Mouse (Mus musculus) thymus, postnatal 14 days (tissue): Measurements from ENCODE around the gene Eed.

Experiments used
- DNase-seq: peaks from one replicate; pipeline ENCODE4 v3.0.0; 2021

The Eed gene

DNA sequence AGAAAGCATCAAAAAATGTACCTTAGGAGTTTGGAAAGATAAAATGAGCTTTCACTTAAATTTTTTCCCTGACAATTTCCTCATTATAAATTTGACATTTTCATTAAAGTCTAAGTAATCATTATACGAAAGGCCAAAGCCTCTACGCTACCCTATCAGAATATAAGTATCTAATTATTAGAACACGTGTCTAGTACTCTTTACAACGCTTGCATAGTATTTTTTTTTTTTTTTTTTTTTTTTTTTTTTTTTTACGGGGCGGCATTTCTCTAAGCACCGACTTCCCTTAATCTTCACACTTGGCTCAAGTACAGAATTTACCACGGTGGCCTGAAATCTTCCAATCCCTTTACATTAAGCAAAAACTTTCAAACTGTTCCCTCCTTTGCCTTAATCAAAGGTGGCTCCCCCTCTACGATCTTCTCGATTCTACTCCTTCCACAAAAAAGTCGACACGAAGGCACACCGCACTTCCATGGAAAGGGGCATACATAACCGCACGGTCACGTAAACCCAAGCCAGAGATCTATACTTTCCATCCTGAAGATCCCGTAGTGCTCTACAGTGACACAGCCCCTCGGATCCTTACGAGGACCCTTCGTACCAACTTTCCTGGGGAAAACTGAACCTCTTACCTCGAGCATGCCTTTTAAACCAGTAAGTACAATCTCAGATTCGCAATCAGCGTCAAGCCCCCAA, 1.2 kb downstream of the Eed start:
- no peak for DNase-seq

DNA sequence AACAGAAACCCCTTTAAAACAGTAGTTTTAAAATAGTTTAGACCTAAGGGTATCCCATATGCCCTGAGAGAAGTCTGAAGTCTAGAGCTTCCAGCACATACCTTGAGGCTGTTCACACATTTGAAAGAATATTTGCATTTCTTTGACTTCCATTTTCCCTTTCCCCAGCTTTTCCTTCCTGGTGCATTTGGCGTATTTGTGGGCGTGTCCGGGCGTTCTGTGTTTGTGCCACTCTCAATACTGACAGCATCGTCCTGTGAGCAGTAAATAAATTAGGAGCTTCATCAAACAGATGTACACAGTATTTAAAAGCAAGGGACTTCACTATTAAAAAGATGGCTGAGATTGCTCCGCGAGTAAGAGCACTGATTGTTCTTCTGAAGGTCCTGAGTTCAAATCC, 4.0 kb downstream of the Eed start:
- no peak for DNase-seq

DNA sequence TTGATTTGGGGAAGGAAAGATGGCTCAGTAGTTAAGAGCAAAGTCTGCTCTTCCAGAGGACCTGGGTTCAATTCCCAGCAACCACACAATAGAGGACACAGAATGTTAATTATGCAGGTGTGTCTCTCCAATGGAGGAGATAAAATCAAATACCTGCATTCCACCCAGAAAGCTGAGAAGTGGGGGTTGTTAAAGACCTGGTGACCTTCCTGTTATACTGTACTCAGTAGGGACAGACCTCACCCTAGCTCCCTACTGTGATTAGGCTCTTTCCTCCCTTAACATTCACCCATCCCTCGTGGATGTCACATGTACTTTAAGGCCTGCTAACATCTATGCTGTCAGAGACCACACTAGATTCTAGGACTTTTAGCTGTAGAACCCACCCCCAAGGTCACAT, 5.2 kb downstream of the Eed start:
- no peak for DNase-seq

DNA sequence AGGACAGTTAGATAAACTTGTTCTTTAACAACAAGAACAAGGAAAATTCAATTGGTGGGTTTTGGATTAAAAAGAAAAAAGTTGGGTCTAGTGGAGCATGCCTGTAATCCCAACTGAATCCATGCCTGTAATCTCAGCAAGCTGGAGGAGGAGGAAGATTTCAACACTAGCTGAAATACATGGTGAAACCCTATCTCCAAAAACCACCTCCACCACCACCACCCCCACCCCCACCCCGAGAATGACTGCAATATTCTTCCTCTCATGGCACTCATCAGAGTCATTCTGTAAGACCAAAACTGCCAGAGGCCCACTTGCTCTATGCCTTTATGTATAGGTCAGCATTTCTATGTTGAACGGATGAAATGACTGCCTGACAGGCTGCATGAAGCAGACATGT, 13.5 kb downstream of the Eed start:
- DNase-seq, result no peak

DNA sequence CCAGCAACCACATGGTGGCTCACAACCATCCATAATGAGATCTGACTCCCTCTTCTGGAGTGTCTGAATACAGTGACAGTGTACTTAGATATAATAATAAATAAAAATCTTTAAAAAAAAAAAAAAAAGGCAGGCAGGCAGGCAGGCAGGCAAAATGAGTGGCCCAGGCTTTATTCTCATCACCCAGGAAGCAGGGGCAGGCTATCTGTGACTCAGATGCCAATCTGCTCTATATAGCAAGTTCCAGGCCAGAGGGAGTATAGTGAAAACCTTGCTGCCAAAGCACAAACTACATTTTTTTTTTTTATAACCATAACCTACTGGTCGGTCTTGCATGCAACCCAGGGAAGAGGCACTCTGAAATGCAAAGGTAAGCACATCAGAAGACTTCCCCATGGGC, 14.0 kb downstream of the Eed start:
- DNase-seq, result no peak

DNA sequence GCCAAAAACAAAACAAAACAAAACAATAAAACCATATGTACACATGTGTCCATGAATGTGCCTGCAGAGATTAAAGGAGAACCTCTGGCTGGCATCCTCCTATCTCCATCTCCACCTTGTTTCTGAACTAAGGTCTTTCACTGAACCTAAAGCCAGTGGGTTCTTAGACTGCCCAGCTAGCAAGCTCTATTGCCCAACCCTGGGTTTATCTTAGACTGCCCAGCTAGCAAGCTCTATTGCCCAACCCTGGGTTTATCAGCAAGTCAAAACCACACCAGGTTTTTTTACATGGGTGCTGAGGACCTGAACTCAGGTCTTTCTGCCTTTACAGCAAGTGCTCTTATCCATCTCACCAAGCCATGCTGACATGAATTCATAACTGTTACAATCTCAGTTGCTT, 17.6 kb downstream of the Eed start:
- no peak for DNase-seq

DNA sequence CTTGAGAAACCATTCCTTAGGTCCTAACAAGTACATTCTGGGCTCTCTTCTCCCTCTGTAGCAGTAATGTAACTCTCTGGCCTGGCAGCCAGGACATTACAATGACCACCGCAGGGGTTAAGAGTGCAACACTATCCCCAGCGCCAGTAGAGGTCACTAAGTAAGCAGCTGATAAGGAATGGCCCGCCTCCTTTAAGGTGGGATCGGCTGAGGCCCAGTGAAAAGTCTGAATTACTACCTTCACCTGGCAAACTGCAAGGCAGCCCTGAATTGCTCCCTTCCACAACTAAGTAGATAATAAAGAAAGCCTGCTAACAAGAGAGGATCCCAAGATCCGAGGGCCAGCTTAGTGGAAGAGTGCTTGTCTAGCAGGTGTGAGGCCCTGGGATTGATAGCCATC, 23.5 kb downstream of the Eed start:
- DNase-seq, result no peak

DNA sequence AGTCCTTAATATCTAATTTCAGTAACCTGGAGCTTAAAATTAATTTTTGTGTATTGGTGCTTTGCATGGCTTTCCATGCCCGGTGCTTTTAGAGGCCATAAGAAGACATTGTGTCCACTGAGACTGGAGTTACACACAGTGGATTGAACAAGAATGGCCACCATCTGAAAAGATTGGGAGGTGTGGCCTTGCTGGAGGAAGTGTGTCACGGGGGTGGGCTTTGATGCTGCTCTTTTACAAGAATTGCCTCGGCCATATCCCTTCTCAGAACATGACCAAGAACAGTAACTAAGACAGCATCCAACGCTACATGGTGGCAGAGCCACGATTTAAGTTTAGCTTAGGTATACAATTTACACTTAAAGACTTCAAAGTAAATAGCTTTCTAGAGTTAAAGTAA, 26.5 kb downstream of the Eed start:
- no peak for DNase-seq

DNA sequence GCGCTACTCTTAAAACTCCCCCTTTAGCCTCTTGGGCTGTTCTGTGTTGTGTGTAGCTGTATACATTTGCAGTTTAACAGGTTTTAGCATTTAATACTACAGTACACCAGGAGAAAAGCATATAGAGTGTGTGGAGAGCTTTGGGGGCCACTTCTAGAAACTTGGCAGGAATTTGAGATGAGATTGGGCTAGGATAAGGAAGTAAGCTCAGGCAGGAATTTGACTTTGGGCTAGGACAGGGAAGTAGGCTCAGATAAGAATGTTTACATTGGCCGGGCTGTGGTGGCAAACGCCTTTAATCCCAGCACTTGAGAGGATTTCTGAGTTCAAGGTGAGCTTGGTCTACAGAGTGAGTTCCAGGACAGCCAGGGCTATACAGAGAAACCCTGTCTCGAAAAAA, 31.4 kb downstream of the Eed start:
- DNase-seq, result no peak

DNA sequence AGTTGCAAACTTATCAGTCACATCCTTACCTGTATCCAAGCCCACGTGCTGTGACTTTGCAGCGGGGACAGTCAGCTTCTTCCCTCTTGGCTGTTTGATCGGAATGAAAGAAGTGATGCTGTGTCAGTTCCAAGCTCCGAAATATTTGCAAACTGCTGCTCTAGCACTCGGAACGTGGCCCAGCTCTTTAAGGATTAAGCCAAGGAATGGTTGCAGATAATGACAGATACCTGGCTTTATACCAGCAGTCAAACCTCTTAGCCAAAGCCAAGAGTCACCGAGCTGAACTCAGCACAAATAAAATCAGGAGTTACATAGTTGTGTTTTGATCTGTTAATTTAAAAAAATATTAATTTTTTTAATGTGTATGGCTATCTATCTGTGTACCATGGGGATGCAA, 32.8 kb downstream of the Eed start:
- DNase-seq, result no peak

DNA sequence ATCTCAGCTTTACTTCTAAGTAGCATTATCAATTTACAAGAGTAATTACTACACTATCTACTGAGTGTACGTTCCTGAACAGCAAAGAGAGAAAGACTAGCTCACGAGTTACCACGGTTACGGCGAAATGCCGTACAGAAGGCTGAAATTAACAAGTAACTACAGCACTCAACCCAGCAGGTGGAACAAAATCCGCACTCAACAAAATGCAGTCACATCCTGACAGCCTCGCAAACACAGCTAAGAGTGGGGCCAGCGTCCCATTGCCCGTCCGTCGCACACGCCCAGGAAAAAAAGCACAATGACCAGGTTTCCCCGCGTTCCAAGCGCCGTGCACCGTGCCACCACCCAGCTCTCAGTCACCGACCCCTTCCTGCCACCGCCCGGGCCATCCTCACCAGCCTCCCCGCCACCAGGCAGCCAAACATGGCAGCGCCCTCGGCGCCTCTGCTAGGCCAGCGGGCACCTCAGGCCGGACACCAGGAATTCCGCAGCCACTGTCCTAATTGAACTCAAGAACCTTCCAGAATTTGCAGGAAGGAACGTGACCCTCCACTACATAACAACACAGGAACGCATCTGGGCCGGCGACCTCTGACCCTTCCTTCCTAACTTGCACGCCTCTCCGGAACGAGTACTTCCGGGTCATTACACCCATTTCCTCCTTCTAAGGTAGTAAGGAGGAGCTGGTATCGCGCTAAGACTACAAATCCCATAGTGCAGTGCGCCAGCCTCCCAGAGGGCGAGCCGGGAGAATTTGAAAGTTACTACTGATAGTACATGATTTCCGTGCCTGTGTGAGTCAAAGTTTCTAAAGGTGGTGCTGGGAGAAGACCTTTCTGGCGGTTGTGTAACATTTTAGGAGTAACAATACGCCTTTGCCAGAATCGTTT, 40.0 kb downstream of the Eed start, which contains the start of gene Hikeshi:
TSS of gene Hikeshi (minus strand) at position 634 of the 893 bp plus-strand sequence.
- DNase-seq, result peak; percentile 96

DNA sequence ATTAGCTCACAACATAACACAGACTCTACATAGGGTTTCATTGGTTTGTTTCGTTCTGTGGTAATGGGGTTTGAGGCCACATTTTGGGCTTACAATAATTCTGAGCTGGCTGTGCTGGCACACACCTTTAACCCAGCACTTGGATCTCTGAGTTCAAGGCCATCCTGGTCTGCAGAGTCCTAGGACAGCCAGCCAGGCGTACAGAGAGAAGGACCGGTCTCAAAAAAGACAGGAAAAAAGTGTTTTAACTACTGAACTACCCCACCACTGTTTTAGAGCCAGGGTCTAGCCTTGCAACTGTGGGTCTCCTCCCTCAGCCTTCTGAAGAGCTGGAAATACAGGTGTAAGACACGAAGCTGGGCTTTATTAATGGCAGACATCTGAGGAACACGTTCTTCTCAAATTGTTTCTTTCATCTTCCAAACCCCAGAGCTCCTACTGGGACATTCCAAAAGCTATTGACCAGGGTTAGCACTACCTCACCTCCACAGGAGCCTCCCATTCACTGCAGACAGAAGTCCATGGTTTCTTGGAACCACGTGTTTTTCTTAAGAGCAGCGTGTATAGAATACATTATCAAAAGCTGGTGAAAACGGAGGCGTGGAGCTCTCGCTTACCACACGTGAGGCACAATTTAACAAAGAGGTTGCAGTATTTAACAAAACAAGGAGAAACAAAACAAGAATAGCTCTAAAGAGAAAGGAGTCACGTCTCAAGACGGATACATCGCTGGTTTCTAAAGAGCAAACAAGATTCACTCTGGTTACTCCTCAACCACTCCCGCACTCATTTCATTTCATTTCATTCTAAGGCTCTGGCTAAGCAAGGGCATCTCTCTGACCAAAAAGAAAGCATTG, 41.1 kb downstream of the Eed start:
- DNase-seq, result no peak

DNA sequence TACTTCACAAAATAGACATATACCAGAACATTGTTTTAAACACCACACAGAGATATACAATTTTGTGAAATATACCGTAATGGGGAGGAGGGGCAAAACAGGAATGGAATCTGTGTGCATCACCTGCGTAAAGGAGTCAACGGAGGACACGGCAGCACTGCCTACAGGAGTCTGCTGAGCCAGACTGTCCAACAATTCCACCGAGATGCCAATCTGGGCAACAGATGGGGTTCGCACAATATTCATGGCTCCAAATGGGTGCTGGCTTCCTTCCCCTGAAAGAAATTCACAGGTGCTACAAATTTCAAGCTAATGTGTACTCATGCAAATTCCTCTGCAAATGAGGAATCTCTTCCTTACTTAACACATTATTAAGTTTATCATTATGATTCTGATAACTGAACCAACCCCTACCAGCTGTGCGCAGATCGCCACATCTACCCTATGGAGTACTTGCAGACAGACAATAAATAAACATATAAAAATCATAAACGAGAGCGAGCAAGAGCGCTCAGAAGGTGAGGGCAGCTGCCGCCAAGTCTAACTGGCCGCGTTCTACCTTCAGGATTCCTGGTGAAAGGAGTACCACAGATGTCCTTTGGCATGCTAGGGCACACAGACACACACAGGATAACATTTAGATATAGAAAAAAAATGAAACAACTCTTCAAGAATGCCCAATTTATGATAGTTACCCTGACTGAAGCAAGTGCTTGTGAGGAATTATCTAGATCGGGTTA, 57.2 kb downstream of the Eed start:
- no peak for DNase-seq

DNA sequence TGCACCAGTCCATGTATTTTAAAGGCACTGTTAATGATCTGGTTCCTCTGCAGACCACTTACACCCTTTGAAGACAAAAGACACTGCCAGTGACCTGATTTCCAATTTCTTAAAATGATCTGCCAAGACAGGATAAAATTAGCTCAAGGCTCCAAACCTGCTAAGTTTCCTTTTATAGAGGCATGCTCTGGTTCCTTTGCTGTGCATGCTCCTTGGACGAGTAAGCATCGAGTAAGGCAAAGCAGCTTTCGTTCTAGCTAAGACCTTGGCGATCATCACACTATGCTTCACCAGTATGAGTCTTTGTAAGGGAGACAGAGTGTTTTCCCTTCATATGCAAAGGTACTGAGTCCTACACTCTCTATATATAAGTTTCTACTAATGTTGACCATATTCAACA, 63.0 kb downstream of the Eed start:
- no peak for DNase-seq

DNA sequence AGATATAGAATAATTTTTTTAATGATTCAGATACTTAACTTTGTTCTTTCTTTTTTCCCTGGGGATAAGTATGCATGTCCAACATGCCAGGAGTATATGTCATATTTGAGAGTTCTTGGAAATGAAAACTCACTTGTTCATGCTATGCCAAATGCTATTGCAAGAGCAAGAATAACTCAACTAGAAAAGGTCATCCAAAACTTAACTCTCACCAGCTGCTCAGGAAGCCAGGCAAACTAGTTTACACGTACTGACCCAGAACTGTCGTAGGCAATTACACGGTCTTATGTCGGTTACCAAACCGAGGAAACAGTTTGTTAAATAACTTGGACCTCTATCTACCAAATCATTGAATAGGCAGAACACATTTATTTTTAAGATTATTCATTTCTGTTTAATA, 64.1 kb downstream of the Eed start:
- no peak for DNase-seq

DNA sequence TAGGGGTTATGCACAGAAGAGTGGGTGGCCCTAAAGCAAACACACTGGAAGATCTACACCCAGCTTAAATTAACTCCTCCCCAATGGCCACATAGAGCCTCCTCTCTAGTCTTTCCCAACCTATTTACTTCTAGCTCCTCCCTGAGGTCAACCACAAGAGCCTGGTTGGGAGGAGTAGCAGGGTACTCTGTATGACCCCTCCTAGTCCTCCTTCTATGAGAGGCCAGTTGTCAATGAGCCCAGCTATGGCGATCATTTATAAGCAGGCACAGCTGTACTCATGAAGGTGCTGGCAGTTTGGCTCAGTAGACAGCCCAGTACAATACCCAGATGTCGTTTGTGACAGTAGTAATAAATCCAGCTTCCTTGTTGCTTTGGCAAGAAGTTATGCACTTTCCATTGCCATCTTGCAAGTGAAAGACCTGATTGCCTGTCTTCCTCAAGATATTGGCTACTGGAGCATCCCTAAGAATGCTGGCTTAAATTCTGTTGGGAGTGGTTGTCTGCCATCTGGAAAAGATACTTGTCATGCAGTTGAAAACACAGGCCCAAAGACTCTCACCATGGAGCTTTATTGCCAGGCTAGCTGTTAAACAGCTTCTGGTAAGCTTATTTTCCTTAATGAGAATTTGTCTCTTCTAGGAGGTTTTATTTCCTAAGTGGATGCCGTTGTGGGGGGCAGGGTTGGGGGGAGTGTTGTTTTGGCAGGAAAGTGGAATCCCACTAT, 67.2 kb downstream of the Eed start:
- DNase-seq, result no peak

DNA sequence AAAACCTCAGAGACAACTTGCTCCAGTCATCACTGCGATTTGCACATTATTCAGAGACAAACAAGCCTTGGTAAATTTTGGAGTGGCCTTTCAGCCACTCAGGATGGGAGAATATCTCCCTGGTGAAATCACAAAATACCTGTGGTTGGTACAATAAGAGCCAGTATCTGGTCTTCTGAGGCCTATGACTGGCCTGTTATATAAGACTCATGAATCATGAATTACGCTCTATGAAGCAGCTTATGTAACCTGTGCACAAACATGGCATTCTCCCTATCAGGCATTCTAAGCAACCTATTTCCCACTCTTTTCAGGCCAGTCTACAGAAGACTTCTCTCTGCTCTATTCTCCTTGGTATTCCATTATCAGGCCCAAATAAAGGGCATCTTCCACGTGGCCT, 68.4 kb downstream of the Eed start:
- no peak for DNase-seq

DNA sequence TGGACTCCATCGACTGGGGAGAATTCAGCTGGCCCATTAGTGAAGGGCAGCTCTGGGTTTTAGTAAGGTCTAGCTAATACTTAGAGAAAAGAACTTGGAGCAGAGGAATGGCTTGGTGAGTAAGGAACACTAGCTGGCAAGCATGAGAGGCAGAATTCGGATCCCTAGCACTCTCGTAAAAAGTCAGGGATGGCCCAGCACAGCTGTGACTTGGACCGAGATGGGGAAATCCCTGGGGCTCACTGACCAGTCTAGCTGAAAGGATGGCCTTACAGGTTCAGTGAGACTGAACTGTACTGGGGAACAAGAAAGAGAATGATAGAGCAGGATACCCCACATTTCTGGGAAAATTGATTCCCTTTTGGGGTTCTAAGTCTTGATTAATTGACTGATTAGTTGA, 71.1 kb downstream of the Eed start:
- DNase-seq, result no peak

DNA sequence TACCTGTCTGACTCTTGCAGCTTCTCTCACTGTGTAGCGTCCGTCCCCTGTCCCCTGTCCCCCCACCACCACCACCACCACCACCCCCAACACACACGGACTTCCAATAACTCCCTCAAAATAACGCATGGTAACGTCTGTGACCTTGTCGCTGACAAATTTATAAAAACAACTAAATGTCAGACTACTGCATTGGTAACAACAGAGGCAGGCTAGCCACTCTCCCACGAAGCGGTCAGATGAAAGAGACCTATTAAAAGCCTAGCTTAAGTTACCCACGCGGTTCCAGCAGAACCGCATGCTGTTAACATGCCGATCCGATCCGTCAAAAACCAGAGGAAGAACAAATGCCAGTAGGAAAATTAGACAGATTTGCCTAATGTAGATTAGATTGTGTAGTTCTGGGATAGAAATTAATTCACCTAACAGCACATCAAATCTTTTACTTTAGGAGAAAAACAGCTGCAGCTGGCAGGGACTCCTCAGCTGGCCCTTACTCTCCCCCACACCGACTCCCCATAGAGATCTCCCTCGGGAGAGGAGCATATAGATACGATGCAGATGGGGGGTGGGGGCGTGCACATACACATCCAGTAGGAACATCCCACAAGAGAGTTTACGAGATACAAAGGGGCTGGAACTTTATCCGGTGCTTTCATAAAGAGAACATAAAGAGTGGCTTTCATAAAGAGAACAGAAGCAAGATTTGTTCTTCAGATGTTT, 71.7 kb downstream of the Eed start:
- no peak for DNase-seq

DNA sequence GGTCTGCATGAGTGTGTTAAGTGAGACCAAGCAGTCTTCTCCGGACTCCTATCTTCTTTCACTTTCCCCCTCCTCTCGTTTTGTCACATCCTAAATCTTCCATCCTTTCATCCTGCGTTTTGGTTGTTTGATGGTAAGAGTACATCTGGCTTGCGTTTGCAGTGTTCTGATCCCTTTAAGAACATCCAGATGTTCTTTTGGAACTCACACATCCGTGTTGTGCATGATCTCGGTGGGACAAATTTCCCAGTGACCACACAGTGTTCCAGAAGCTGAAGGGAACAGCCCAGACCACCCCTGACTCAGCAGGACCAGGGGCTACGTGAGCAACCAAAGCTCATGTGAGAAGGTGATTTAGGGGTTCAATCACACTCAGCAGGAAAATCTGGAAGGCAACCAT, 72.4 kb downstream of the Eed start:
- DNase-seq, result no peak

DNA sequence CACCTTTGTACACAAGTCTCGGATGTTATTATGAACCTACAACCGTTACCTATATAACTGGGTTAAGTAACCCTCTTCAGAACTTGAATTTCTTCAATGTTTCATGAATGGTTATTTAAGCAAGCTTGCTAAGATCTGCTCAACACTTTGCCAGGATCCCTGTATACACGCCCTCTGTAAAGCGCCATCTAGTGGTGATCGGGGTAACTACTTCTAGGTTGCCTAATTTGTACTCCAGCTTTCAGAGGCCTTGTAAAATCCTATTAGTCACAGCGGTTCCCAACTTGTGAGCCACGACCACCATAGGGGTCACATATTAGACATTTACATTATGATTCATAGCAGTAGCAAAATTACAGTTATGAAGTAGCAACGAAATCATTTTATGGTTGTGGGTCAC, 72.8 kb downstream of the Eed start:
- DNase-seq, result peak; percentile 68
